Mouse (Mus musculus) lung, postnatal 25 days (tissue): ENCODE results near the gene Tfg.

Source experiments
- DNase-seq: peaks from one replicate; pipeline ENCODE4 v3.0.0; 2022; ENCODE audit warnings: low spot score

Gene Tfg

DNA sequence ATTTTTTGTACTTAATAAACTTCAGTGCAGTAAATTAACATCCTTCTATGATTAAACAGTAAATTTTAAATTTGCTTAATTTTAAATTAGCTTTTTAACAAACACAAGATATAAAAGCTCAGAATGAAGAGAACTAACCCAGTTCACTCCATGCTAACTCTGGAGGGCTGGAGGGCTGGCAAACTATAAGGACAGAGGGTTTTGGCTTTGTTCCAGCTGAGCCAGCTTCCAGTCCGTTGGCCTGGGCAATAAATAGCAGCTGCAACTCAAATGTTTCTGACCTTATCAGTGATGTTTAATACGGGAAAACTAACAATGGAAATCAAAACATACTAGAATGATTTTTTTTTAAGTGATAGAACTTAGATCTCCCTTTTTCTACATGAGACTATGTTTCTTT is 72.0 kb downstream of the Tfg start:
- no peak for DNase-seq
